Mouse (Mus musculus): ENCODE measurements around the gene Nudt14.

Nudt14 gene

DNA sequence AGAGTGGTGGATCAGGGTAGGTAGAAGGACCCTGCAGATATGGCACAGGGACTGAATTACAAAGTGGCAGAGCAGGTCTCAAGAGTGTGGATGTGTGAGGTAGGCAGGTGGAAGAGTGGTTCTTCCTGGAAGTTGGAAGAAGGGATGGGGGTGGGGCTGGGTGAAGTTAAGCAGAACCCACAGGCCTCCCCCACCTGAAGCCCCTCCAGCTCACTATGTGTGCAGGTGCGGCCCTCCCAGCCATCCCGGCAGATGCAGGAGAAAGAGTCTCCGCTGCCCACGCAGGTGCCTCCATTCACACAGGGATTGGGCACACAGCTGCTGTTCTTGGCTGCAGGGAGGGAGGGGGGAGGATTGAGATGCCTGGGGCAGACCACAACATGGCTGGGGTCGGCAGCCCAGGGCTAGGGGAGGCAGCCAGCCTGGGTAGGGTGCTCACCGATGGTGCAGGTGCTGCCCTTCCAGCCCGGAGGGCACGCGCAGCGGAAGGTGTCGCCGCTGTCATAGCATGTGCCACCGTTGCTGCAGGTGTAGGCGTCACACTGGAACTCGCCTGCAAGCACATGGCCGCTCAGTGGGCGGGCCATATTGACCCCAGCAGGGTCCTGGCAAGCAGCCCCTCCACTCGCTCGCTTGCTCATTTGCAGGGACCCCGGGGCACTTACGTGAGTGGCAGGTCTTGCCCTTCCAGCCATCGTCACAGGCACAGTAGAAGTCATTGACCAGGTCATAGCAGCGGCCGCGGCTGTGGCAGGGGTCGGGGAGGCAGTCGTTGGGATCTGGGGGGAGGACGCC is 28.8 kb downstream of the Nudt14 start:
- DNase-seq (ENCODE audit: low spot score in 2 of 2), result no peak

DNA sequence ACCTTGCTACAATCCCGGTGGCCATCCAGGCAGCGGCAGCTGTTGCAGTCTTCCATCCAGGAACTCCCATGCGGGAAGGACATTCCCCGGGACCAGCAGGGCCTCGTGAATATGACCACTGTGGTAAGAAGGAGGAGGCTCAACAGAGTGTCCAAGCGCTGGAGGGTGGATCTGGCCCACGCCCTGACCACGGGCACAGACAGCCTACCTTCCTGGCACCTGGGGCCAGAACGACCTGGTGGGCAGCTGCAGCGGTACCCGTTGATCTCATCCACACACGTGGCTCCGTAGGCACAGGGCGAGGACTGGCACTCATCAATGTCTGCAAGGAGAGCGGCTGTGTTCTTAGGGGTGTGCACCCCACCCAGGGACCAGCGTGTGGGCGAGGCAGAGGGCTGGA is 30.2 kb downstream of the Nudt14 start:
- DNase-seq (ENCODE audit: low spot score in 2 of 2), result no peak

DNA sequence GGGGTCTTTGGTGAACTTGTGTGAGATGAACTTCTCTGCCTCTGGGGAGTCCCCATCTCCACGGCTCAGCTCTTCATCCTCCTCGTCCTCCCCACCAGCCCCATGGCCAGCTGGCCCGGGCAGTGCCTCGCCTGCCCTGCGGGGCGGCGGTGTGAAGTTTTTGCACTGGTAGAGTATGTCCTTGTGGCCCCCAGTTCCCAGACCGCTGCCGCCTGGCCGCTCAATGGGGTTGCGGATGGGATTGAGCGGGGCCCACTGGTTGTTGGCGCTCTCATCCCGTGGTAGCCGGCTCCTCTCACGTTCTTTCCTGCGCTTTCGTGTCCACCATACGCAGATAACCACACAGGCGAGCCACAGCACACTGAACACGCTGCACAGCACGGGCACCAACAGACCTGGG is 32.9 kb downstream of the Nudt14 start:
- DNase-seq (ENCODE audit: low spot score in 2 of 2), result no peak

- no peak for DNase-seq (ENCODE audit: low spot score in 2 of 2)
These were observed 36.9 kb downstream of the Nudt14 start for GRCm38 (mm10) chr12:112905001-112905400.

GRCm38 (mm10) chr12:112903941-112904340 is 38.0 kb downstream of the Nudt14 start:
- no peak for DNase-seq (ENCODE audit: low spot score in 2 of 2)

GRCm38 (mm10) chr12:112900641-112901040 is 41.3 kb downstream of the Nudt14 start:
- DNase-seq (ENCODE audit: low spot score in 2 of 2), result no peak

GRCm38 (mm10) chr12:112898960-112899359 is 43.0 kb downstream of the Nudt14 start:
- no peak for DNase-seq (ENCODE audit: low spot score in 2 of 2)

DNA sequence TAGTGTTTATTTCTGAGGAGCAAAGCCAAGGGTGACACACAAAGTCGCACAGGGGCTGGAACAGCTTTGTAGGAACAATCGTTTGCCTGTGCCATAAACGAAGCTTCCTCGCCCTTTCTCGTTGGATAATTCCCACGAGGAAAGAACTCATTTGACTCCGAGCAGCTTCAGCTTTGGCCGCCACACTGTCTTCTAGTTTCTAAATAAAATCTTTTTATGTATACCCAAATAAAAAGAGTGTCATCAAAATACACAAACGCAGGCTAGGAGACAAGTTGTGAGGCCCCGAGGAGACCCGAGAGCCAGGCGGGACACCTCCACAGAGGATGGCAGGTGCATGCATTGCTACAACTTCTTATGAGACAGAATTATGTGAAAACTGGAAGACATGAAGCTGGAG is 43.6 kb downstream of the Nudt14 start:
- no peak for DNase-seq (ENCODE audit: low spot score in 2 of 2)

DNA sequence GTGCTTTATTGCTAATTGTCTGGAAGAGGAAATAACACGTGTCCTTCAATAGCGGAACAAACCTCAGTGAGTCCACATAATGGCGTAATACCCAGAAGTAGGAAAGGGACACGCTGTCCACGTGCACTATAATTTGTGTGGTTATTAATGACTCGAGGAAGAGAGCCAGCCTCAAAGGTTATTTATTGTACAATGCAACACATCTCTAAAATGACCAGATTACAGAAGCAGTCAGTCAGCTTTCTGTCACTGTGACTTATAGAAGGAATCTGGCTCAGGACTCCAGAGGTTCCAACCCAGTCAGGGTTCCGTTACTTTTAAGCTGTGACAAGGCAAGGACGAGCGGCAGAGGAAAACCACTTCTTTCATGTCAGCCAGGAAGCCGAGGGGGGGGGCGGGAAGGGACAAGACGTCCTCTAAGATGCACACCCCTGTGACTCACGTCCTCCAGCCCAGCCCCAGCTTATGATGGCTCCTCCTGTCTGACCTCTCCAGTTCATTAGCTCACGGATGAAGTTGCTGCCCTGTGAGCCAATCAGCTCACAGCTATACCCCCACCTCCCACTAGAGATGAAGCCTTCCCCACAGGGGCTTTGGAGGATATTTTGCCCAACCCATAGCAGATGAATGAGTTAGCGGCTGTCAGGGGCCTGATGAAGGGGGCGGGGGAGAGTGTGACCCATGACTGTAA is 44.3 kb downstream of the Nudt14 start:
- DNase-seq (ENCODE audit: low spot score in 2 of 2), result no peak

DNA sequence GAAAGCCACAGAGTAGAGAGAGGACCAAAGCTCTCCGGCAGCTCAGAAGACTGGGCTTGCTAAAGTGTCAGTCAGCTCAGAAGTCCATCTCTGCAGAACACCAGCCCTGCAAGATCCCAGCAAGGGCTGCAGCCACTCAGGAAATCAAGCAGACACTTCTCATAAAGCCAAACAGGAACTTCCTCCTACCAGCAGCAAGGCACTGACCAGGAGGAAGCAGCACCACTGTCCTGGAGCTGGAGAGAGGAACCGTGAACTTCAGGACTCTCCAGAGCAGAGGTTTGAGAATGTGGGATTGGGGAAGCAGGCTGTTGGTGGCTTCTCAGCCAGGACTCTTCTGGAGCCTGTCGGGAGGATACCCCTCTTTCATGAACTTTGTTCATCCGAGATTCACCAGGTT is 47.0 kb downstream of the Nudt14 start:
- DNase-seq (ENCODE audit: low spot score in 2 of 2), result no peak

- no peak for DNase-seq (ENCODE audit: low spot score in 2 of 2)
These were observed 47.5 kb downstream of the Nudt14 start for GRCm38 (mm10) chr12:112894303-112894884.

- DNase-seq (ENCODE audit: low spot score in 2 of 2), result no peak
These were observed 56.5 kb downstream of the Nudt14 start for GRCm38 (mm10) chr12:112885465-112885864.

Data from spleen, postnatal 10 days (tissue).